Mouse (Mus musculus) neural tube, embryonic 11.5 days (tissue): ENCODE data around the gene Anxa5. TPM values are rescaled to one million over a fixed set of nuclear protein-coding genes. Genes with fewer than 3 reads are reported as not detected.

Source experiments
- ATAC-seq: fragments of 200-750 bp; cut with Nextera tagmentation; 2 replicates; pipeline ENCODE4 v1.8.0; 2017; ENCODE audit warnings: moderate number of reproducible peaks, mild to moderate bottlenecking, moderate TSS enrichment, moderate library complexity; ENCODE audit not compliant: insufficient read depth, low FRiP score, low TSS enrichment
- DNase-seq: peaks from one replicate; pipeline ENCODE4 v3.0.0-alpha.2; 2015; ENCODE audit warnings: low spot score
- H3K27ac ChIP-seq: fragments of 300-500 bp; sonication (generic); 2 replicates; pipeline ENCODE4 v1.5.1; 2014; ENCODE audit warnings: low read depth, mild to moderate bottlenecking, low read length
- H3K27me3 ChIP-seq: fragments of 300-500 bp; sonication (generic); 2 replicates; pipeline ENCODE4 v1.6.1; 2014; ENCODE audit warnings: mild to moderate bottlenecking, low read length, mixed read lengths; ENCODE audit not compliant: control insufficient read depth, insufficient read depth
- H3K36me3 ChIP-seq: fragments of 300-500 bp; sonication (generic); 2 replicates; pipeline ENCODE4 v1.6.1; 2014; ENCODE audit warnings: mild to moderate bottlenecking, low read length, moderate library complexity, mixed read lengths; ENCODE audit not compliant: control insufficient read depth, insufficient read depth
- H3K4me1 ChIP-seq: fragments of 300-500 bp; sonication (generic); 2 replicates; pipeline ENCODE4 v1.6.1; 2014; ENCODE audit warnings: low read length, mixed read lengths; ENCODE audit not compliant: control insufficient read depth, insufficient read depth
- H3K4me2 ChIP-seq: fragments of 300-500 bp; sonication (generic); 2 replicates; pipeline ENCODE4 v1.6.1; 2014; ENCODE audit warnings: low read depth, mild to moderate bottlenecking, moderate library complexity
- H3K4me3 ChIP-seq: fragments of 300-500 bp; sonication (generic); 2 replicates; pipeline ENCODE4 v1.5.1; 2014; ENCODE audit warnings: low read depth, low read length
- H3K9ac ChIP-seq: fragments of 300-500 bp; sonication (generic); 2 replicates; pipeline ENCODE4 v1.6.1; 2014; ENCODE audit warnings: mild to moderate bottlenecking, low read length
- H3K9me3 ChIP-seq: fragments of 300-500 bp; sonication (generic); 2 replicates; pipeline ENCODE4 v1.6.1; 2016; ENCODE audit warnings: low read length; ENCODE audit not compliant: control insufficient read depth
- WGBS: fragments of 180-500 bp; shearing (Covaris S2); extraction: QIAGEN DNeasy Blood & Tissue Kit; methylation state at CpG from one replicate; pipeline ENCODE4 v1.1.7; 2014; 5-methylcytosine and 5-hydroxymethylcytosine counted together
- microRNA-seq: library from miRNA; unstranded; fragments of <30 nt; microRNA quantifications from one replicate; pipeline ENCODE4, GENCODE M21; 2016
- polyA plus RNA-seq: library from polyadenylated mRNA; unstranded; fragments of >200 nt; fragmentation: Nextera tagmentation; extraction: Ambion mirVana; gene quantifications from 2 replicates; pipeline ENCODE4 v1.2.1, GENCODE M21; 2014

Anxa5 gene
- polyA plus RNA-seq, 1 experiment from 2014 or later = 133 TPM

DNA sequence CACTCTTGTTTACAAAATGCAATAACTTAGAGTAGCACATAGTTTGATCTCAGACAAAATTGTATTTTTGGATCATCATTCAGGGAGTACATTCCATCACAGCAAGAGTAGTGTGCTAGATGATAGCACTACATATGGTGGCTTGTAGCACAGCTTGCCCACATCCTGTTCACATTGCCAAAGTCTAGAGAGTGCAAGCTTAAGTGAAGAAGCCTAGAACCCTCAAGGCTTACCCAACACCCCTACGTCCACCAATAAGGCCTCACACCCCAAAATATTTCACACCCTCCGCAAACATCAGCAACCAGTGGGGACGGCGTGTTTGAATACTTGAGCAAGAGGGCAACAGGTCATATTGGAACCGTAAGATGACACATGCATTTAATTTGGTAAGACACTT, 68.7 kb downstream of the Anxa5 start:
- Histone ChIP-seq H3K27ac (no peak overlapping the region), H3K36me3 (no peaks in the 10 kb centered on the region), H3K27me3 (no peaks in the 10 kb centered on the region), H3K4me3 (no peak overlapping the region), H3K9me3 (no peaks in the 10 kb centered on the region), H3K4me2 (no peak overlapping the region), H3K4me1 (no peaks in the 10 kb centered on the region), H3K9ac (no peak overlapping the region)
- ATAC-seq (no peak), DNase-seq (no peak)
- WGBS = 94% methylated on average over 5 of the region's 5 CpGs

GRCm38 (mm10) chr3:36406340-36406739, 69.4 kb downstream of the Anxa5 start:
- DNase-seq = no peak
- Histone ChIP-seq H3K36me3 (no peaks in the 10 kb centered on the region), H3K9me3 (no peaks in the 10 kb centered on the region), H3K4me2 (no peak overlapping the region), H3K9ac (no peak overlapping the region), H3K27me3 (no peaks in the 10 kb centered on the region), H3K4me3 (no peak overlapping the region), H3K4me1 (no peaks in the 10 kb centered on the region), H3K27ac (no peak overlapping the region)
- no peak for ATAC-seq
- 81% methylated on average over 2 of the region's 2 CpGs for WGBS

- H3K4me1 ChIP-seq = no peaks in the 10 kb centered on the region
- no peak for DNase-seq
- H3K9ac ChIP-seq = no peak overlapping the region
- ATAC-seq = no peak
- WGBS = 76% methylated on average over 2 of the region's 2 CpGs
- no peak overlapping the region for H3K4me3 ChIP-seq
- H3K27ac ChIP-seq = no peak overlapping the region
- H3K27me3 ChIP-seq = no peaks in the 10 kb centered on the region
- H3K4me2 ChIP-seq = no peak overlapping the region
- H3K9me3 ChIP-seq = no peaks in the 10 kb centered on the region
- no peaks in the 10 kb centered on the region for H3K36me3 ChIP-seq
These were observed 73.8 kb downstream of the Anxa5 start for GRCm38 (mm10) chr3:36401900-36402299.

DNA sequence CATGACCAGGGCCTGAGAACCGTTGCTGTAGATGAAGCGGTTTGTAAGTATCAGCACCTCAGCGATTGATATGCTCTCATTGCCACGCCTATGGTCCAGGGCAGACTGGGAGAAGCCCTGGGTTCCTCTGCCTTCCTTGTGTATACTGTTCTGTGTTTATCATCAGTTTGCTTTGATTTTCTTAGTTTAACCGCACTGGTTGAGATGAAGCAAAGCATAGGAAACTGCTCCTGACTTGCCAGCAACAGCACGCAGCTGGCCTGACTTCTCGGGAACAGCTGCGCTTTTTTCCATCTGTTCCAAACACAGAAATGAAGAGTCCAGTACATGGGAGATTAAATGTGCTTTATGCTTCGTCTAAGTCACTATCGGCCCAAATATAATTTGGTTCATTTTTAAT, 75.0 kb downstream of the Anxa5 start:
- Histone ChIP-seq H3K4me2 (no peak overlapping the region), H3K9me3 (no peaks in the 10 kb centered on the region), H3K36me3 (no peaks in the 10 kb centered on the region), H3K9ac (no peak overlapping the region), H3K27me3 (no peaks in the 10 kb centered on the region), H3K27ac (no peak overlapping the region), H3K4me3 (no peak overlapping the region), H3K4me1 (no peaks in the 10 kb centered on the region)
- 87% methylated on average over 10 of the region's 10 CpGs for WGBS
- ATAC-seq (no peak), DNase-seq (no peak)

Small RNA genes lying within 50 kb of the gene (microRNA-seq; reads per million reads assigned to microRNA genes)
- not detected for gene Mir7009

Other genes starting within 250 kb of the Anxa5 start
- gene 1810062G17Rik, start within 50 bp of the Anxa5 start, polyA plus RNA-seq = 0.37 TPM in 1 of 2 replicates, not detected in the other
- 0.11 and 0.16 TPM in 2 replicates for gene Gm11549, start 45.9 kb upstream of the Anxa5 start, polyA plus RNA-seq
- gene Exosc9, start 76.7 kb upstream of the Anxa5 start, polyA plus RNA-seq = 97.4 and 105 TPM in 2 replicates
- gene Ccna2, start 96.3 kb upstream of the Anxa5 start, polyA plus RNA-seq = 247 and 248 TPM in 2 replicates
- 17.2 and 17.3 TPM in 2 replicates for gene Bbs7, start 137.6 kb upstream of the Anxa5 start, polyA plus RNA-seq
- 5.3 and 6.9 TPM in 2 replicates for gene Trpc3, start 214.3 kb upstream of the Anxa5 start, polyA plus RNA-seq